Mouse (Mus musculus): Measurements from ENCODE around the gene Rhebl1. TPM values are rescaled to one million over a fixed set of nuclear protein-coding genes. Genes with fewer than 3 reads are reported as not detected.
A peak's percentile ranks its signal among the peaks of the same experiment; 100 is the strongest.

Gene Rhebl1
- polyA plus RNA-seq, 1 experiment from 2014 or later = 29.5 TPM

GRCm38 (mm10) chr15:98901530-98901929 lies 7.2 kb upstream of the Rhebl1 start:
- peaks cover 38% of the 10 kb centered on the region for H3K36me3 ChIP-seq (replicated peaks)
- DNase-seq (ENCODE audit: low spot score) = no peak

GRCm38 (mm10) chr15:98897928-98898800 lies 3.8 kb upstream of the Rhebl1 start, which contains the start of gene Dhh:
TSS of gene Dhh (minus strand) at chr15:98898540.
- Histone ChIP-seq H3K27me3 (replicated peaks; ENCODE audit: low read depth, poor library complexity, severe bottlenecking) (peaks cover 79% of the 10 kb centered on the region), H3K4me1 (peaks cover 54% of the 10 kb centered on the region), H3K4me3 (peak within 1 kb of the TSS; percentile 50), H3K36me3 (replicated peaks) (peaks cover 6% of the 10 kb centered on the region), H3K9me3 (no peaks in the 10 kb centered on the region), H3K27ac (replicated peaks) (no peak within 1 kb of the TSS)
- DNase-seq (ENCODE audit: low spot score) = peak; percentile 75
- 1% methylated on average over 41 of the region's 41 CpGs for WGBS

More at GRCm38 (mm10) chr15:98901530-98901929, 7.2 kb upstream of the Rhebl1 start:
- Histone ChIP-seq H3K4me3 (no peak overlapping the region), H3K27ac (replicated peaks) (no peak overlapping the region), H3K9me3 (no peaks in the 10 kb centered on the region), H3K27me3 (replicated peaks; ENCODE audit: low read depth, poor library complexity, severe bottlenecking) (peaks cover 46% of the 10 kb centered on the region), H3K4me1 (peaks cover 23% of the 10 kb centered on the region)
- WGBS = 71% methylated on average over 1 of the region's 1 CpGs

- DNase-seq (ENCODE audit: low spot score) = peak; percentile 35
- Histone ChIP-seq H3K4me1 (peaks cover 54% of the 10 kb centered on the region), H3K4me3 (peak overlapping the region; percentile 50), H3K36me3 (replicated peaks) (no peaks in the 10 kb centered on the region), H3K27ac (replicated peaks) (no peak overlapping the region), H3K9me3 (no peaks in the 10 kb centered on the region), H3K27me3 (replicated peaks; ENCODE audit: low read depth, poor library complexity, severe bottlenecking) (peaks cover 86% of the 10 kb centered on the region)
- WGBS = under 1% methylated on average over 10 of the region's 10 CpGs
These were observed 3.2 kb upstream of the Rhebl1 start for GRCm38 (mm10) chr15:98897495-98897894.

DNA sequence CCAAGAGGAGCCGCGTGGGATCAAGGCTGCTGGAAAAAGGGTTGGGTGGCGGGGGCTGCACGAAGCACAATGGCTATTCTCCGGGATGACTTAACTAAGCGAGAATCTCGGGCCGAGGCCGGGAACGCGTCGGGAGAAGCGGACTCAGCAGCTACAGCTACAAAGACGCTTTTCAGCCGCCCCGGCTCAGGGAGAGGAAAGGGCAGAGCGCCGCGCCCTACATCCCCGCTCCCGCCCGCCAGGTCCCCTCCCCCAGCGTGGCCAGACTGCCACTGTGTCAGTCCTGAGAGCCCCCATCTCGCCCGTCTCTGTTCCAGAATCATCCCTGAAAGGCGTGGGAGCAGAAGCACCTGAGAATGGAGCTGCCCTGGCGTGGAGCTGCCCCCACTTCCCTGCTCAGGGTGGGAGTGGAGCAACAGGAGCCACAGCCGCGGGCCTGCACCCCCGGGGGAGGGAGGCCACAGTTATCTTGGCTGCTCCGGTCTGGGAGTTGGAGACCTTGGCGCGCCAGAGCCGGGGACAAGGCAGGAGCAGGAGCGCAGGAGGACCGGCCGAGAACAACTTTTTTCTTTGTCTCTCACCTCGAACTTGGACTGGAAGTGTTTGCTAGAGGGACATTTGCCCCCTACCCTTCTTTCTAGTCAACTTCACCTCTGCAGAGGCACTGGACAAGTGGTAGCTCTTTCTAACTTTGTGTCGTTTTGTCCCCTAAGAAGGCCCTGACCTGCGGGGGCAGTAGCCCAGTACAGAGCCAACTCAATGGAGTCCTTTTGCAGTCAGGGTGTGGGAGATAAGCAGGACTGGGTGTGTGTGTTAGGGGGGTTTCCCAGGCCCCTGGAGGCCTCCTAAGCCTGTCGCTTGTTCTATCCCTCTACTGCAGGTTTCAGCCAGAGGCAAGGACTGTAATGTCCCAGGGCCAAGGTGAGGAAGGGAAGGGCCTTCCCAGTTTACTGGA lies 1.6 kb upstream of the Rhebl1 start:
- H3K27me3 ChIP-seq (replicated peaks; ENCODE audit: low read depth, poor library complexity, severe bottlenecking) = peaks cover 100% of the 10 kb centered on the region
- 1% methylated on average over 41 of the region's 41 CpGs for WGBS
- H3K9me3 ChIP-seq = no peaks in the 10 kb centered on the region
- DNase-seq (ENCODE audit: low spot score) = peak; percentile 75
- peaks cover 61% of the 10 kb centered on the region for H3K4me1 ChIP-seq
- peak overlapping the region; percentile 84 for H3K27ac ChIP-seq (replicated peaks)
- H3K4me3 ChIP-seq = peak overlapping the region; percentile 65
- H3K36me3 ChIP-seq (replicated peaks) = no peaks in the 10 kb centered on the region

GRCm38 (mm10) chr15:98894746-98895634 lies 650 bp upstream of the Rhebl1 start:
- Histone ChIP-seq H3K36me3 (replicated peaks) (no peaks in the 10 kb centered on the region), H3K4me3 (peak overlapping the region; percentile 65), H3K9me3 (no peaks in the 10 kb centered on the region), H3K27ac (replicated peaks) (peak overlapping the region; percentile 84), H3K27me3 (replicated peaks; ENCODE audit: low read depth, poor library complexity, severe bottlenecking) (peaks cover 97% of the 10 kb centered on the region), H3K4me1 (peaks cover 61% of the 10 kb centered on the region)
- WGBS = 2% methylated on average over 38 of the region's 38 CpGs
- DNase-seq (ENCODE audit: low spot score) = no peak

DNA sequence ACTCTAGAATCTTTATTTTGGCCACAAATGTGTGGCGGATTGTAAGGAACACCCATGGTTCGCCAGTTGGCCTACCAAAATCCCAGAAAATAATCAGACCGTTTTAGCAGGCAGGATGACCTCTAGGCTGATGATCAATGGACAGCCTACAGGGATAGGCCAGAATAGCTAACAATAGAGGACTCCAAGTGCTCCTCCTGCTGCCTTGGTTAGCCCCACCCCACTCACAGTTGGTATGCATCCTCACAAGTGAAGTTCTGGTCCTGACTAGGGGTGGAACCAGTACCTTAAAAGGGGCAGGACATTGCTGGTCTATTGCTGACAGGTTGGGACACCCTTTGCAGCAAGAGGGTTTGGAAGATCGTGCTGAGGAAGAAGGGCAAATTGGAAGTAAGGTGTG lies 1.3 kb downstream of the Rhebl1 start:
- H3K27me3 ChIP-seq (replicated peaks; ENCODE audit: low read depth, poor library complexity, severe bottlenecking) = peaks cover 77% of the 10 kb centered on the region
- H3K4me1 ChIP-seq = peaks cover 55% of the 10 kb centered on the region
- no peak overlapping the region for H3K27ac ChIP-seq (replicated peaks)
- no peak overlapping the region for H3K4me3 ChIP-seq
- DNase-seq (ENCODE audit: low spot score) = peak; percentile 15
- no peaks in the 10 kb centered on the region for H3K36me3 ChIP-seq (replicated peaks)
- 41% methylated on average over 4 of the region's 4 CpGs for WGBS
- no peaks in the 10 kb centered on the region for H3K9me3 ChIP-seq

GRCm38 (mm10) chr15:98891907-98892606 lies 2.3 kb downstream of the Rhebl1 start:
- H3K4me1 ChIP-seq = peaks cover 45% of the 10 kb centered on the region
- 0 out of 2 replicates have a peak overlapping the region, but pooled peaks have one; percentile 5 for H3K4me3 ChIP-seq
- H3K27me3 ChIP-seq (replicated peaks; ENCODE audit: low read depth, poor library complexity, severe bottlenecking) = peaks cover 72% of the 10 kb centered on the region
- no peaks in the 10 kb centered on the region for H3K9me3 ChIP-seq
- peak; percentile 55 for DNase-seq (ENCODE audit: low spot score)
- no peaks in the 10 kb centered on the region for H3K36me3 ChIP-seq (replicated peaks)
- WGBS = 41% methylated on average over 6 of the region's 6 CpGs
- H3K27ac ChIP-seq (replicated peaks) = no peak overlapping the region

DNA sequence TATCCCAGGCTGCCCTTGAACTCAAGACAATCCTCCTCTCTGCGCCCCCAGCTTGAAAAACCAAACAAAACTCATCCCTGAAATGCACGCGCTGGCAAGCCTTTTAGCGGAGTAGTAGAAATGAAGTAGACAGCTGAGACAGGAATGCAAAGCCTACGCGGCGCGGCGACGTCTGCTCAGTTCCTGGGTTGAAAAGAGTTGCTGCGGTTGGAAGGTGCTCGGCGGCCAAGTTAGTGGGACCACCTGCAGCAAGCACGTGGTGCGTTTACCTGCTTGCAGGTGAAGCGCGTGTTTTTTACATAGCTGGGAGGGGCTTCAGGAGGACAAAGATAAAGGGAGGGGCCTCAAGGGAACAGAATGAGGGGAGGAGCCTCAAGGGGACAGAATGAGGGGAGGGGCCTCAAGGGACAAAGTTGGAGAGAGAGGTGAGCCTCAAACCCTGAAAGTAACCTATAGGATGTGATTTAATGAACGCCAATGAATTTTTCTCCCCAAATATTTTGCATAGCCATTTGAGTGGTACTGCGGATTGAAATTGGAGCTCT lies 3.1 kb downstream of the Rhebl1 start:
- H3K27ac ChIP-seq (replicated peaks) = no peak overlapping the region
- DNase-seq (ENCODE audit: low spot score) = peak; percentile 36
- no peaks in the 10 kb centered on the region for H3K36me3 ChIP-seq (replicated peaks)
- whole genome bisulfite sequencing = 7% methylated on average over 19 of the region's 19 CpGs
- no peaks in the 10 kb centered on the region for H3K9me3 ChIP-seq
- H3K27me3 ChIP-seq (replicated peaks; ENCODE audit: low read depth, poor library complexity, severe bottlenecking) = peaks cover 64% of the 10 kb centered on the region
- H3K4me3 ChIP-seq = peak overlapping the region; percentile 40
- peaks cover 38% of the 10 kb centered on the region for H3K4me1 ChIP-seq

DNA sequence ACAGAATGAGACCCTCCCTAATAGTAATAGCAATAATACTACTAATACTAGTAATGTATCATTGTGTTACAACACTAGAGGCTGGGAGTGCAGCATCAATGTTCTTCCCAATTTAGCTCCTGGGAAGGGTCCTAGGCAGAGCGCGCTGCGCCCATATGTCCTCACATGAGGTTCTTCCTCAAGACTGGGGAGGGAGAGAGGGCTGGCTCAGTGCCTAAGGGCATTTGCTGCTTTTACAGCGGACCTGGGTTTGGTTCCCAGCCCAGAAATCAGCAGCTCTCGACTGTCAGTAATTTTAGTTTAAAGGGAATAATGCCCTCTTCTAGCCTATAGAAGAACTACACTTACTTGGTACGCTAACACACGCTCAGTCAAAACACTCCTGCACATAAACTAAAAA lies 6.8 kb downstream of the Rhebl1 start:
- DNase-seq (ENCODE audit: low spot score) = no peak
- Histone ChIP-seq H3K27me3 (replicated peaks; ENCODE audit: low read depth, poor library complexity, severe bottlenecking) (peaks cover 27% of the 10 kb centered on the region), H3K36me3 (replicated peaks) (no peaks in the 10 kb centered on the region), H3K4me1 (peaks cover 7% of the 10 kb centered on the region; the same call in 1 of the 2 replicates), H3K4me3 (no peak overlapping the region), H3K27ac (replicated peaks) (no peak overlapping the region), H3K9me3 (no peaks in the 10 kb centered on the region)
- 84% methylated on average over 7 of the region's 7 CpGs for WGBS

DNA sequence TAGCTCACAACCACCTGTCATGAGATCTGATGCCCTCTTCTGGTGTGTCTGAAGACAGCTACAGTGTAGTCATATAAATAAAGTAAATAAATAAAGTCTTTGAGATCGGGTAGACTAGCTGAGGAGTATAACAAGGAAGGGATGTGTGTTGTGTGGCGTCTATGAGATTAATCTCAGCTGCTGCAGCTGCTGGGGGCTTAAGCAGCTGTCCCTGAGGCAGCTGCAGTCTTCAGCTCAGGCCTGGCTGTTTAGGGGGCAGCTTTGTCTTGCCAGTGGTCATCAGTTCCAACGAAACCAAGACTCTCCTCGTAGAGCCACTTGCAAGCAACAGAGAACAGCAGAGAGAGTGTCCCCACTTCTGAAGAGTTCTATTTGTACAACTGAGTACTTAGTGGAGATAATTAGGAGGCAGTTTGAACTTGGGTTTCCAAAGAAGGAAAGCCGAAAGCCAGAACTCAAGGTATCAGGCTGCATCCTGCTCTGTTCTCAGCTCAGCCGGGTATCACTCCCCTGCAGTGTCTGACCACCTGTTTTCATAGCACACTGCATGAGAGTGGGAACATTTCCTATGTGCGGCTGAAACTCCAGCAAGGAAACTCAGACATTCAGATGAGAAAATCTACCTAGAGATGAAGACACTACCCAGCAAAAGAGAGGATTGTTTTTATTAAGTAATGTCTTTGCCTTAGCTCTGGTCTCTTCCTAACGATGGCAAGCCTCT lies 7.5 kb downstream of the Rhebl1 start:
- H3K9me3 ChIP-seq = no peaks in the 10 kb centered on the region
- DNase-seq (ENCODE audit: low spot score) = no peak
- peaks cover 12% of the 10 kb centered on the region for H3K4me1 ChIP-seq
- peaks cover 20% of the 10 kb centered on the region for H3K27me3 ChIP-seq (replicated peaks; ENCODE audit: low read depth, poor library complexity, severe bottlenecking)
- no peaks in the 10 kb centered on the region for H3K36me3 ChIP-seq (replicated peaks)
- no peak overlapping the region for H3K4me3 ChIP-seq
- H3K27ac ChIP-seq (replicated peaks) = no peak overlapping the region
- 69% methylated on average over 8 of the region's 8 CpGs for WGBS
